9 mouse cellular contexts compared by ENCODE assay signal in the genomic region with DNA sequence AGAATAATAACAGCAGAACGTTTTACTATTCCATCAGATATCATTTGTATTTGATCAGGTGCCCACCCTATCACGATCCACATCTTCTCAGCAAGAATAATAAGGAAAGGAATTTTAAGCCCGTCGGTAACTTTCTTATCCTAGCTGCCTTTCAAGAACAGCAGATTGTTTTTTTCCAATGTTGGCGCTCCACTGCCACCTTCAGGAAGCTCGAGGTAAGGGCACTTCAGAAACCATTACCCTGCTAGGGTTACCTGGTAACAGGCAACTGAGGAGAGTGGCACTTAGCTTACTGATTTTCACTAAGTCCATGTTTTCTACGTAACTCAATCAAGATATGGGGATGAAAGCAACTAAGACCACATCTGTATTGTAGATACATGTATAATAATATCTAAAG.
DNase-seq lines count a peak whose midpoint lies in the region; ATAC-seq and TF ChIP-seq lines count a peak whose summit lies in the region.
"Had no signal": no experiment of that assay in that cellular context is flagged by ENCODE, and none has a peak within 500 bp of the region (broad histone marks: within the 10 kb centered on the region; RNA-seq: fewer than 3 reads in every experiment).

No protein-coding gene starts in this region.

- no peak for ATAC-seq in heart, embryonic 11.5 days (replicated peaks; ENCODE audit: insufficient number of reproducible peaks, low FRiP score, low TSS enrichment)
- ATAC-seq in forebrain, embryonic 15.5 days (replicated peaks) = peak; percentile 20; the same call in 1 of the 2 replicates
- no peak for ATAC-seq in liver, postnatal 0 days

- H3K9ac ChIP-seq in heart, embryonic 11.5 days (ENCODE audit: low read depth, low read length) = no peak overlapping the region
- H3K9ac ChIP-seq in forebrain, embryonic 15.5 days (replicated peaks) = no peak overlapping the region
- H3K9ac ChIP-seq in liver, postnatal 0 days (replicated peaks) = no peak overlapping the region
- H3K9ac ChIP-seq: lung, embryonic 15.5 days had no signal

- H3K4me2 ChIP-seq in heart, embryonic 11.5 days = no peak overlapping the region
- no peak overlapping the region for H3K4me2 ChIP-seq in forebrain, embryonic 15.5 days (replicated peaks)
- no peak overlapping the region for H3K4me2 ChIP-seq in liver, postnatal 0 days (ENCODE audit: low read depth, low read length)
- H3K4me2 ChIP-seq: lung, embryonic 15.5 days had no signal

- H3K36me3 ChIP-seq in heart, embryonic 10.5 days = no peaks in the 10 kb centered on the region
- H3K36me3 ChIP-seq in heart, embryonic 11.5 days (ENCODE audit: control insufficient read depth, insufficient read depth, low read length) = no peaks in the 10 kb centered on the region
- H3K36me3 ChIP-seq in forebrain, embryonic 15.5 days = no peaks in the 10 kb centered on the region
- no peaks in the 10 kb centered on the region for H3K36me3 ChIP-seq in liver, postnatal 0 days (replicated peaks; ENCODE audit: insufficient read depth, low read length)
- no peaks in the 10 kb centered on the region for H3K36me3 ChIP-seq in thymus, adult 2 months (ENCODE audit: control insufficient read depth, insufficient read depth, low read length)
- H3K36me3 ChIP-seq: lung, embryonic 15.5 days had no signal

- TF ChIP-seq EP300 in liver, postnatal 0 days (IDR thresholded peaks at IDR 0.05; ENCODE audit: low read depth) = no peak

- H3K27ac ChIP-seq in heart, embryonic 10.5 days = peak overlapping the region; percentile 22; the same call in 1 of the 2 replicates
- H3K27ac ChIP-seq in heart, embryonic 11.5 days (ENCODE audit: low read depth, low read length) = no peak overlapping the region
- H3K27ac ChIP-seq in forebrain, embryonic 15.5 days (replicated peaks) = no peak overlapping the region
- H3K27ac ChIP-seq in liver, postnatal 0 days (ENCODE audit: low read depth) = no peak overlapping the region
- H3K27ac ChIP-seq in thymus, adult 2 months (ENCODE audit: control insufficient read depth, insufficient read depth, low read length) = no peak overlapping the region

- peak; percentile 56 for TF ChIP-seq CTCF in liver, postnatal 0 days (IDR thresholded peaks at IDR 0.05; ENCODE audit: low read depth)
- TF ChIP-seq CTCF in thymus, adult 2 months (IDR thresholded peaks at IDR 0.05; ENCODE audit: borderline replicate concordance, control insufficient read depth, extremely low read depth, insufficient read depth, low read length, poor library complexity) = no peak

- DNase-seq in heart, embryonic 10.5 days (ENCODE audit: low spot score) = no peak
- DNase-seq in urinary bladder, postnatal 14 days (ENCODE audit: low spot score) = peak; percentile 27
- no peak for DNase-seq in urinary bladder, postnatal 10 days (ENCODE audit: low spot score)
- no peak for DNase-seq in liver, postnatal 0 days
- DNase-seq in thymus, adult 2 months = no peak
- no peak for DNase-seq in frontal cortex, postnatal 10 days (ENCODE audit: low spot score in 2 of 2)

- TF ChIP-seq POLR2A in thymus, adult 2 months (IDR thresholded peaks at IDR 0.05; ENCODE audit: control insufficient read depth, extremely low read depth, insufficient read depth, low read length, poor library complexity) = no peak

- H3K4me1 ChIP-seq in heart, embryonic 10.5 days = peaks cover 24% of the 10 kb centered on the region
- H3K4me1 ChIP-seq in heart, embryonic 11.5 days (ENCODE audit: control insufficient read depth, insufficient read depth, low read length) = peaks cover 7% of the 10 kb centered on the region
- H3K4me1 ChIP-seq in forebrain, embryonic 15.5 days = no peaks in the 10 kb centered on the region
- H3K4me1 ChIP-seq in liver, postnatal 0 days (ENCODE audit: insufficient read depth) = no peaks in the 10 kb centered on the region
- H3K4me1 ChIP-seq in thymus, adult 2 months (replicated peaks; ENCODE audit: control insufficient read depth, insufficient read depth, low read length) = no peaks in the 10 kb centered on the region
- H3K4me1 ChIP-seq: lung, embryonic 15.5 days had no signal

- no peaks in the 10 kb centered on the region for H3K27me3 ChIP-seq in heart, embryonic 10.5 days (ENCODE audit: insufficient read depth, poor library complexity, severe bottlenecking)
- H3K27me3 ChIP-seq in heart, embryonic 11.5 days (ENCODE audit: control insufficient read depth, insufficient read depth, low read length) = no peaks in the 10 kb centered on the region
- H3K27me3 ChIP-seq in forebrain, embryonic 15.5 days = no peaks in the 10 kb centered on the region
- no peaks in the 10 kb centered on the region for H3K27me3 ChIP-seq in liver, postnatal 0 days (ENCODE audit: insufficient read depth, low read length)
- no peaks in the 10 kb centered on the region for H3K27me3 ChIP-seq in thymus, adult 2 months (ENCODE audit: control insufficient read depth, insufficient read depth, low read length)
- H3K27me3 ChIP-seq: lung, embryonic 15.5 days had no signal

- no peaks in the 10 kb centered on the region for H3K9me3 ChIP-seq in heart, embryonic 10.5 days
- no peaks in the 10 kb centered on the region for H3K9me3 ChIP-seq in heart, embryonic 11.5 days (replicated peaks; ENCODE audit: control insufficient read depth, low read length)
- H3K9me3 ChIP-seq in forebrain, embryonic 15.5 days = no peaks in the 10 kb centered on the region
- no peaks in the 10 kb centered on the region for H3K9me3 ChIP-seq in liver, postnatal 0 days (ENCODE audit: low read length)
- H3K9me3 ChIP-seq: lung, embryonic 15.5 days had no signal

- H3K4me3 ChIP-seq in heart, embryonic 10.5 days = no peak overlapping the region
- H3K4me3 ChIP-seq in heart, embryonic 11.5 days (ENCODE audit: low read depth, low read length) = no peak overlapping the region
- no peak overlapping the region for H3K4me3 ChIP-seq in forebrain, embryonic 15.5 days
- H3K4me3 ChIP-seq in liver, postnatal 0 days (ENCODE audit: low read depth, low read length) = no peak overlapping the region
- no peak overlapping the region for H3K4me3 ChIP-seq in thymus, adult 2 months (ENCODE audit: control insufficient read depth, insufficient read depth, low read length)
- H3K4me3 ChIP-seq: lung, embryonic 15.5 days had no signal

- 23% methylated on average over 7 of the region's 7 CpGs for WGBS in heart, embryonic 10.5 days
- WGBS in heart, embryonic 11.5 days (ENCODE audit: insufficient replicate concordance) = 31% methylated on average over 7 of the region's 7 CpGs
- 32% methylated on average over 7 of the region's 7 CpGs for WGBS in forebrain, embryonic 15.5 days
- 27% methylated on average over 7 of the region's 7 CpGs for WGBS in liver, postnatal 0 days (ENCODE audit: insufficient replicate concordance)
- 34% methylated on average over 7 of the region's 7 CpGs for WGBS in thymus, adult 2 months
